Mouse (Mus musculus) inflammation-experienced regulatory T-cells, adult 6 months (primary cell): ENCODE measurements around the gene Mrps22. TPM values are rescaled to one million over a fixed set of nuclear protein-coding genes. Genes with fewer than 3 reads are reported as not detected.
A peak's percentile ranks its signal among the peaks of the same experiment; 100 is the strongest.

Experiments
- ATAC-seq: one replicate; pipeline ENCODE4 v1.8.0; 2017
- polyA plus RNA-seq, 3 experiments: library from polyadenylated mRNA; unstranded; fragments of 100-300 nt; shearing (Covaris generic); gene quantifications; one replicate each; pipeline ENCODE4 v1.2.1; 2017

Mrps22 gene
- 10 to 100 TPM; 14.1 to 22.2 (median 15.2) TPM for polyA plus RNA-seq

- peak; percentile 99 for ATAC-seq
Measured at GRCm38 (mm10) chr9:98601156-98601836, at the start of gene Mrps22. TSS of gene Mrps22 (minus strand) at chr9:98601660.

- no peak for ATAC-seq
Measured at GRCm38 (mm10) chr9:98650547-98650946, 49.1 kb upstream of the Mrps22 start.

- no peak for ATAC-seq
Measured at GRCm38 (mm10) chr9:98647418-98647817, 46.0 kb upstream of the Mrps22 start.

GRCm38 (mm10) chr9:98645750-98646149 lies 44.3 kb upstream of the Mrps22 start:
- no peak for ATAC-seq

GRCm38 (mm10) chr9:98642126-98642525 lies 40.7 kb upstream of the Mrps22 start:
- no peak for ATAC-seq

GRCm38 (mm10) chr9:98633287-98634162 lies 32.1 kb upstream of the Mrps22 start:
- no peak for ATAC-seq

- ATAC-seq = no peak
Measured at GRCm38 (mm10) chr9:98628480-98628879, 27.0 kb upstream of the Mrps22 start.

- no peak for ATAC-seq
Measured at GRCm38 (mm10) chr9:98604896-98605295, 3.4 kb upstream of the Mrps22 start.

GRCm38 (mm10) chr9:98601837-98602359 lies 438 bp upstream of the Mrps22 start:
- no peak for ATAC-seq

- ATAC-seq = no peak
Measured at GRCm38 (mm10) chr9:98600094-98600493, 1.4 kb downstream of the Mrps22 start.

GRCm38 (mm10) chr9:98583852-98584251 lies 17.6 kb downstream of the Mrps22 start:
- ATAC-seq = no peak

GRCm38 (mm10) chr9:98563137-98564126 lies 38.0 kb downstream of the Mrps22 start, which contains the start of gene Copb2:
TSS of gene Copb2 (plus strand) at chr9:98563721.
- peak; percentile 97 for ATAC-seq

- ATAC-seq = no peak
Measured at GRCm38 (mm10) chr9:98544042-98544441, 57.4 kb downstream of the Mrps22 start.

Other genes starting within 250 kb of the Mrps22 start
- not detected for gene Rbp1, start 178.7 kb downstream of the Mrps22 start, polyA plus RNA-seq
- gene Rbp2, start 115.5 kb downstream of the Mrps22 start, polyA plus RNA-seq = not detected
- gene Copb2, start 37.9 kb downstream of the Mrps22 start, polyA plus RNA-seq = 10 to 100 TPM; 92.7 to 93.1 (median 93.1) TPM
- not detected for gene Prr23a1, start 240.8 kb upstream of the Mrps22 start, polyA plus RNA-seq